Mouse (Mus musculus) heart, adult 10 weeks (tissue): ENCODE data around the gene Adamtsl1. TPM values are rescaled to one million over a fixed set of nuclear protein-coding genes. Genes with fewer than 3 reads are reported as not detected.

Experiments
- polyA plus RNA-seq: library from polyadenylated mRNA; stranded (reverse); fragments of 350-450 nt; fragmentation: Illumina TruSeq; extraction: RNeasy Lipid Tissue Mini Kit (QIAGEN cat#74804); gene quantifications from one replicate; pipeline ENCODE4 v1.2.3, GENCODE M21; 2014; ENCODE audit warnings: low read depth, low replicate concordance

Adamtsl1 gene
- 1.4 TPM for polyA plus RNA-seq

GRCm38 (mm10) chr4:85513792-85514191 is at the start of gene Adamtsl1:
Gene Adamtsl1, plus strand, starts transcription at chr4:85514172.

